Mouse (Mus musculus) liver, embryonic 14.5 days (tissue): ENCODE measurements at regions not wholly inside any gene's neighbourhood (a gene's known extent, or its start where the extent isn't known, plus 50 kb on each side); places are given as distances from the start of the nearest gene placed in this dataset.

Experiments
- ATAC-seq: fragments of 200-750 bp; cut with Nextera tagmentation; 2 replicates; pipeline ENCODE4 v1.8.0; 2017; ENCODE audit warnings: moderate number of reproducible peaks, mild to moderate bottlenecking, moderate library complexity; ENCODE audit not compliant: insufficient read depth
- DNase-seq, 3 experiments: peaks; one replicate each; pipeline ENCODE4 v3.0.0-alpha.2; 2012 to 2013; ENCODE audit warnings: low read depth in 3 of 3, low spot score in 3 of 3
- H3K27ac ChIP-seq: fragments of 300-500 bp; sonication (generic); 2 replicates; pipeline ENCODE4 v1.5.1; 2014; ENCODE audit warnings: moderate library complexity, mild to moderate bottlenecking, control low read depth, inconsistent platforms
- H3K27me3 ChIP-seq: fragments of 300-500 bp; sonication (generic); 2 replicates; pipeline ENCODE4 v1.6.1; 2014; ENCODE audit warnings: mild to moderate bottlenecking, low read length, moderate library complexity; ENCODE audit not compliant: control insufficient read depth, insufficient read depth
- H3K36me3 ChIP-seq: fragments of 300-500 bp; sonication (generic); replicated peaks from 2 replicates; pipeline ENCODE4 v1.6.1; 2014; ENCODE audit warnings: low read depth; ENCODE audit not compliant: control insufficient read depth, insufficient read depth
- H3K4me1 ChIP-seq, 2 experiments: fragments of 200-500 bp in 1 of 2; fragments of 300-500 bp in 1 of 2; sonication (generic) in 1 of 2; replicated peaks; 2 replicates each; pipeline ENCODE4 v1.6.1; 2012 to 2014; ENCODE audit warnings: antibody characterized with exemption in 1 of 2, inconsistent platforms in 1 of 2, low read length in 1 of 2; ENCODE audit not compliant: control insufficient read depth in 2 of 2, insufficient read depth in 2 of 2
- H3K4me2 ChIP-seq: fragments of 300-500 bp; sonication (generic); 2 replicates; pipeline ENCODE4 v1.6.1; 2014; ENCODE audit warnings: low read depth, mild to moderate bottlenecking, control low read depth, moderate library complexity
- H3K4me3 ChIP-seq, 2 experiments: fragments of 200-500 bp in 1 of 2; fragments of 300-500 bp in 1 of 2; sonication (generic) in 1 of 2; 2 replicates each; pipeline ENCODE4 v1.5.1; 2012 to 2014; ENCODE audit warnings: low read depth in 2 of 2, low read length in 2 of 2, mild to moderate bottlenecking in 2 of 2, control low read depth in 1 of 2, inconsistent platforms in 1 of 2, moderate library complexity in 1 of 2; ENCODE audit not compliant: insufficient read depth in 1 of 2
- H3K9ac ChIP-seq: fragments of 300-500 bp; sonication (generic); replicated peaks from 2 replicates; pipeline ENCODE4 v1.6.1; 2014; ENCODE audit warnings: mild to moderate bottlenecking, control low read depth, moderate library complexity
- H3K9me3 ChIP-seq: fragments of 300-500 bp; sonication (generic); 2 replicates; pipeline ENCODE4 v1.6.1; 2016; ENCODE audit warnings: low read length, mixed read lengths; ENCODE audit not compliant: control insufficient read depth
- CTCF ChIP-seq: IDR thresholded peaks from 2 replicates; pipeline ENCODE4 v1.5.1; 2016; ENCODE audit warnings: antibody characterized with exemption, low read depth, control low read depth
- EP300 ChIP-seq: IDR thresholded peaks from 2 replicates; pipeline ENCODE4 v1.6.1; 2016; ENCODE audit warnings: antibody characterized with exemption, low read depth
- WGBS: fragments of 180-500 bp; shearing (Covaris S2); extraction: QIAGEN DNeasy Blood & Tissue Kit; methylation state at CpG from one replicate; pipeline ENCODE4 v1.1.7; 2014; ENCODE audit not compliant: insufficient replicate concordance; 5-methylcytosine and 5-hydroxymethylcytosine counted together

DNA sequence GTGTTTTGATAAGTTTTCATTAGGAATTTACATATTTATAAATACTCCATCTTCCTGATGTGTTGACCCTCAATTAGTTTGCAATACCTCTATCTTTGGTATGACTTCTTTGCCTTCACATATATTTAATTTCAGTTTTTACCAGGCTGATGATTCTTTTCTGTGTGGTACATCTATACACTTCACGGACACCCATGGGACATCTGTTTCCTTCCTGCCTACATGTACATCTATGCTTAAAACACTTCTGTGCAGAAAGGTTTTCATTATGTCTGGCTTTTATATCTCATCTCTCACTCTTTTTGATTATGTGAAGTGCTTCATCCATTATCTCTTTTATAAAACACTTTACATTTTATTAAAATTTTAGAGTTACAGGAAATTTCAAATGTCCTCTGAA, 66.8 kb upstream of the Adra1b start:
- Histone ChIP-seq H3K4me3 (no peak overlapping the region), H3K4me2 (no peak overlapping the region), H3K9ac (no peak overlapping the region), H3K36me3 (no peaks in the 10 kb centered on the region), H3K27ac (no peak overlapping the region), H3K27me3 (no peaks in the 10 kb centered on the region), H3K4me1 (no peaks in the 10 kb centered on the region), H3K9me3 (no peaks in the 10 kb centered on the region)
- TF ChIP-seq CTCF: no peak
- no peak for TF ChIP-seq EP300
- no peak for ATAC-seq
- WGBS: 58% methylated on average over 1 of the region's 1 CpGs
- no peak for DNase-seq

DNA sequence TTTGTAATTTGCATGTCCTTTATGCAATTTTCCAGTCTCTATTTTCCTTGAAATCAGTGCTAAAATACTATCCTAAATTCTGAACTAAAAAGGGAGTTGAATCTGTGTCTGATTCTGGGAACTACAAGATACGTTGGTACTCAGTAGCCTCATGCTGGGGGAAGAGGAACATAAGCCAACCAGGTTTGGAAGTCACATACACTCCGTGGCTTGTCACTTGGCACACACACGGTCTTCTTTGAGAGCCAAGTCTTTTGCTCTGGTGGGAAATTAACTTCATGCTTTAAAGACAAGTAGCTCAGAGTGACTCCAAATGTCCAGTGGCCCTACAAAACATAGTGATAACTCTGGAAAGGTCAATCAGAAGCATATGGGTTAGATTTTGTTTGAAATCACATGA, 70.9 kb upstream of the Adra1b start:
- H3K4me1 ChIP-seq: no peaks in the 10 kb centered on the region
- WGBS: 50% methylated on average over 3 of the region's 3 CpGs
- H3K9me3 ChIP-seq: no peaks in the 10 kb centered on the region
- H3K4me3 ChIP-seq: no peak overlapping the region
- H3K4me2 ChIP-seq: no peak overlapping the region
- TF ChIP-seq CTCF (no peak), EP300 (no peak)
- no peak overlapping the region for H3K9ac ChIP-seq
- ATAC-seq: no peak
- H3K27ac ChIP-seq: no peak overlapping the region
- no peaks in the 10 kb centered on the region for H3K36me3 ChIP-seq
- DNase-seq: no peak
- no peaks in the 10 kb centered on the region for H3K27me3 ChIP-seq

DNA sequence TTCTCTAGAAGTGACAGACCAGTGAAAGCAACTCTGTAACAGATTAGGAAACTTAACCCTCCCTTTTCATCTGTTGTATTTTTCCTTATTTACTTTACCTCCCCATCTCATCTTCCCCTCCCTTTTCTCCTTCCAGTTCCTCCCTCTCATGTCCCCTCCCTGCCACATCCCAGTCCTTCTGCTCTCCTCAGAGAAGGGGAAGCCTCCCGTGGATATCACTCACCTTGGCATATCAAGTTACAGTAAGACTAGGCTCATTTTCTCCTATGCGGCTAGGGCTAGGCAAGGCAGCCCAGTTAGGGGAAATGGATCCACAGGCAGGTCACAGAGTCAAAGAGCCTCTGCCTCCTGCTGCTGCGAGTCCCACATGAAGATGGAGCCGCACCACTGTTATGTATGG, 75.0 kb upstream of the Adra1b start:
- TF ChIP-seq EP300 (no peak), CTCF (no peak)
- 48% methylated on average over 4 of the region's 4 CpGs for WGBS
- H3K27me3 ChIP-seq: no peaks in the 10 kb centered on the region
- no peaks in the 10 kb centered on the region for H3K4me1 ChIP-seq
- H3K4me3 ChIP-seq: no peak overlapping the region
- no peak overlapping the region for H3K4me2 ChIP-seq
- no peaks in the 10 kb centered on the region for H3K9me3 ChIP-seq
- no peak overlapping the region for H3K27ac ChIP-seq
- H3K36me3 ChIP-seq: no peaks in the 10 kb centered on the region
- DNase-seq (no peak), ATAC-seq (no peak)
- H3K9ac ChIP-seq: no peak overlapping the region

DNA sequence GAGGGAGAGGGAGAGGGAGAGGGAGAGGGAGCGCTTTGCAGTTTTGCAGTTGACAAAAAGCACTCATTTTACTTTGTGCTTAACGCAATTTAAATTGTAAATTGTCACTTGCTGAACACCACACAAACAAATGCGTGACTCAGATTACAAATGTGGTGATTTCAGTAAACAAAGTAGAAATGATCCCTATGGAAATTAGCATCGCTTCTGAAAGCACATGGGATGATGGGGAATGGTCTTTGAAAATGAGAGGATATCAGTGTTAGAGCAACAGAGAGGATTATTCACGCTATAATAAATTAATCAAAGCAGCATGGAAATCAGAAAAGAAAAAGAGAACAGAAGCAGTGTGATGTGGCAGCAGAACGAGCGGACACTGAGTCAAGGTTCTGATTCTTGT, 78.4 kb upstream of the Adra1b start:
- H3K9ac ChIP-seq: no peak overlapping the region
- H3K4me3 ChIP-seq: no peak overlapping the region
- no peak for ATAC-seq
- H3K36me3 ChIP-seq: no peaks in the 10 kb centered on the region
- H3K4me1 ChIP-seq: no peaks in the 10 kb centered on the region
- no peaks in the 10 kb centered on the region for H3K9me3 ChIP-seq
- no peak overlapping the region for H3K4me2 ChIP-seq
- TF ChIP-seq CTCF: no peak
- no peak for TF ChIP-seq EP300
- H3K27me3 ChIP-seq: no peaks in the 10 kb centered on the region
- 53% methylated on average over 7 of the region's 7 CpGs for WGBS
- no peak for DNase-seq
- no peak overlapping the region for H3K27ac ChIP-seq

DNA sequence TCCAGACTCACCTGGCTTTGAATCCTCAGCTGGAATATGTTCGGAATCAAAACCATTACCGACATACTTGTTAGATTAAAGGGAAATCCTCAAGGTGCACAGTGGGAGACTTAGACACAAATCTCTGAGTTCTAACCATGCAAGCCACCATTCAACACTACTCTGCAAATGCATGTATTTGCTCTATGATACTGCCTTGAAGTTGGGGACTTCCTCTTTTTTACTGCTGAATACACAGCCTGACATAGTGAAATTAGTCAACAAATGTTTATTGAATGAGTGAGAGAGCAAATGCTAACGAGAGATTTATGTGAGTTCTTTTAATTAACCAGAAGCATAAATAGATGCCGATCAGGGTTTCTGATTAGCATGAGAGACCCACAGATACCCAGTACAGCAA, 79.4 kb upstream of the Adra1b start:
- no peaks in the 10 kb centered on the region for H3K27me3 ChIP-seq
- no peak overlapping the region for H3K9ac ChIP-seq
- no peaks in the 10 kb centered on the region for H3K36me3 ChIP-seq
- H3K9me3 ChIP-seq: no peaks in the 10 kb centered on the region
- TF ChIP-seq EP300: no peak
- TF ChIP-seq CTCF: no peak
- 57% methylated on average over 4 of the region's 4 CpGs for WGBS
- no peak overlapping the region for H3K4me3 ChIP-seq
- H3K27ac ChIP-seq: no peak overlapping the region
- no peak for ATAC-seq
- no peak overlapping the region for H3K4me2 ChIP-seq
- no peak for DNase-seq
- no peaks in the 10 kb centered on the region for H3K4me1 ChIP-seq
